8 mouse cellular contexts compared by ENCODE assay signal in genomic region chr6:92941281-92941731, GRCm38 (mm10). TPM values are rescaled to one million over a fixed set of nuclear protein-coding genes. Genes with fewer than 3 reads are reported as not detected.
DNase-seq lines count a peak whose midpoint lies in the region; ATAC-seq and TF ChIP-seq lines count a peak whose summit lies in the region.

No protein-coding gene starts in this region.

- peak; percentile 80 for ATAC-seq in common myeloid progenitor, adult 5-6 weeks (replicated peaks; ENCODE audit: low read depth, poor library complexity, severe bottlenecking)
- peak; percentile 75 for ATAC-seq in hindbrain, embryonic 12.5 days (ENCODE audit: low FRiP score)
- peak; percentile 83 for ATAC-seq in lung, embryonic 14.5 days (ENCODE audit: insufficient read depth)

- TF ChIP-seq CTCF in lung, embryonic 14.5 days (IDR thresholded peaks at IDR 0.05; ENCODE audit: low read depth) = peak; percentile 66

- peak; percentile 60 for DNase-seq in WW6 (ENCODE audit: low read depth, low spot score)
- peak; percentile 91 for DNase-seq in gastrocnemius, adult 18-20 months (ENCODE audit: low spot score)
- DNase-seq in layer of hippocampus, postnatal 10 days (ENCODE audit: low spot score in 2 of 2) = peak; percentile 62 to 74
- peak; percentile 94 for DNase-seq in lung, embryonic 14.5 days
- peak; percentile 61 for DNase-seq in ovary, postnatal 10 days (ENCODE audit: low spot score)
- peak; percentile 88 for DNase-seq in urinary bladder, postnatal 14 days (ENCODE audit: low spot score)

- H3K27ac ChIP-seq in hindbrain, embryonic 12.5 days = peak overlapping the region; percentile 26; the same call in 1 of the 2 replicates
- H3K27ac ChIP-seq in lung, embryonic 14.5 days (ENCODE audit: low read depth) = peak overlapping the region; percentile 94

- peaks cover 63% of the 10 kb centered on the region for H3K27me3 ChIP-seq in hindbrain, embryonic 12.5 days
- H3K27me3 ChIP-seq in lung, embryonic 14.5 days (ENCODE audit: insufficient read depth, low read length) = no peaks in the 10 kb centered on the region

- H3K4me3 ChIP-seq in hindbrain, embryonic 12.5 days = peak overlapping the region; percentile 57
- peak overlapping the region; percentile 66 for H3K4me3 ChIP-seq in lung, embryonic 14.5 days (ENCODE audit: low read depth, low read length)

- whole genome bisulfite sequencing in hindbrain, embryonic 12.5 days = 0% methylated on average over 21 of the region's 21 CpGs
- WGBS in lung, embryonic 14.5 days = under 1% methylated on average over 21 of the region's 21 CpGs

- no peaks in the 10 kb centered on the region for H3K36me3 ChIP-seq in hindbrain, embryonic 12.5 days
- peaks cover 17% of the 10 kb centered on the region for H3K36me3 ChIP-seq in lung, embryonic 14.5 days (ENCODE audit: insufficient read depth)

- H3K9ac ChIP-seq in hindbrain, embryonic 12.5 days = peak overlapping the region; percentile 42; the same call in 1 of the 2 replicates
- H3K9ac ChIP-seq in lung, embryonic 14.5 days = peak overlapping the region; percentile 75

- H3K9me3 ChIP-seq in hindbrain, embryonic 12.5 days (replicated peaks) = no peaks in the 10 kb centered on the region
- H3K9me3 ChIP-seq in lung, embryonic 14.5 days (ENCODE audit: low read depth, low read length) = no peaks in the 10 kb centered on the region

- H3K4me2 ChIP-seq in hindbrain, embryonic 12.5 days (replicated peaks) = peak overlapping the region; percentile 89
- H3K4me2 ChIP-seq in lung, embryonic 14.5 days = peak overlapping the region; percentile 95

- peaks cover 37% of the 10 kb centered on the region for H3K4me1 ChIP-seq in hindbrain, embryonic 12.5 days
- peaks cover 5% of the 10 kb centered on the region for H3K4me1 ChIP-seq in lung, embryonic 14.5 days (ENCODE audit: insufficient read depth)

RNA-seq across cellular contexts. Expression of gene Adamts9, which starts 2.0 kb away (rescaled TPM):
- total RNA-seq in common myeloid progenitor, adult 5-6 weeks (2017) = not detected in 2 replicates
- 1 to 10 TPM; 3.9 to 4.5 TPM for total RNA-seq in gastrocnemius, adult 18-20 months (2021)
- 4.5 and 4.8 TPM in 2 replicates for polyA plus RNA-seq in hindbrain, embryonic 12.5 days (2016; fragmentation: Nextera tagmentation; extraction: Ambion mirVana)
- total RNA-seq in layer of hippocampus, postnatal 10 days (2021) = 10 to 100 TPM; 14.0 to 14.9 TPM
- 12.1 and 13.8 TPM in 2 replicates for polyA plus RNA-seq in lung, embryonic 14.5 days (2014; fragmentation: Nextera tagmentation; extraction: Ambion mirVana)

Comparison
In these comparisons a context has a peak if more than half of its experiments do, and no peak if none do; other contexts are left out.
1. Peak in every context shown above with its lines: DNase-seq, ATAC-seq, H3K4me3 ChIP-seq and H3K27ac ChIP-seq.